15 mouse cellular contexts compared by ENCODE assay signal in genomic region chr12:79739918-79740639, GRCm38 (mm10).
"Had no signal": no experiment of that assay in that cellular context is flagged by ENCODE, and none has a peak within 500 bp of the region (broad histone marks: within the 10 kb centered on the region; RNA-seq: fewer than 3 reads in every experiment).

No protein-coding gene starts in this region.

- H3K9me3 ChIP-seq: lung, embryonic 15.5 days; megakaryocyte, embryonic 14.5 days; midbrain, embryonic 13.5 days; midbrain, embryonic 15.5 days; neural tube, embryonic 12.5 days had no signal

- ATAC-seq: lung, postnatal 0 days; midbrain, embryonic 13.5 days; midbrain, embryonic 15.5 days had no signal

- H3K27me3 ChIP-seq: lung, embryonic 15.5 days; midbrain, embryonic 13.5 days; midbrain, embryonic 15.5 days; neural tube, embryonic 12.5 days had no signal

- H3K27ac ChIP-seq: lung, embryonic 15.5 days; macrophage; midbrain, embryonic 13.5 days; midbrain, embryonic 15.5 days; neural tube, embryonic 12.5 days had no signal

- H3K36me3 ChIP-seq: lung, embryonic 15.5 days; midbrain, embryonic 13.5 days; midbrain, embryonic 15.5 days; neural tube, embryonic 12.5 days had no signal

- H3K4me2 ChIP-seq: lung, embryonic 15.5 days; midbrain, embryonic 11.5 days; midbrain, embryonic 13.5 days; midbrain, embryonic 15.5 days; neural tube, embryonic 12.5 days had no signal

- H3K9ac ChIP-seq: lung, embryonic 15.5 days; midbrain, embryonic 13.5 days; midbrain, embryonic 15.5 days; neural tube, embryonic 12.5 days had no signal

- DNase-seq: lung, adult 2 months; lung, postnatal 14 days; lung, postnatal 36 days; right cerebral cortex, postnatal 14 days; thymus, adult 18-20 months; thymus, postnatal 14 days; thymus, postnatal 36 days had no signal

- H3K4me3 ChIP-seq: lung, embryonic 15.5 days; megakaryocyte, embryonic 14.5 days; midbrain, embryonic 13.5 days; midbrain, embryonic 15.5 days; neural tube, embryonic 12.5 days had no signal
